Mouse (Mus musculus): ENCODE measurements around the gene Stk17b.

Stk17b gene

DNA sequence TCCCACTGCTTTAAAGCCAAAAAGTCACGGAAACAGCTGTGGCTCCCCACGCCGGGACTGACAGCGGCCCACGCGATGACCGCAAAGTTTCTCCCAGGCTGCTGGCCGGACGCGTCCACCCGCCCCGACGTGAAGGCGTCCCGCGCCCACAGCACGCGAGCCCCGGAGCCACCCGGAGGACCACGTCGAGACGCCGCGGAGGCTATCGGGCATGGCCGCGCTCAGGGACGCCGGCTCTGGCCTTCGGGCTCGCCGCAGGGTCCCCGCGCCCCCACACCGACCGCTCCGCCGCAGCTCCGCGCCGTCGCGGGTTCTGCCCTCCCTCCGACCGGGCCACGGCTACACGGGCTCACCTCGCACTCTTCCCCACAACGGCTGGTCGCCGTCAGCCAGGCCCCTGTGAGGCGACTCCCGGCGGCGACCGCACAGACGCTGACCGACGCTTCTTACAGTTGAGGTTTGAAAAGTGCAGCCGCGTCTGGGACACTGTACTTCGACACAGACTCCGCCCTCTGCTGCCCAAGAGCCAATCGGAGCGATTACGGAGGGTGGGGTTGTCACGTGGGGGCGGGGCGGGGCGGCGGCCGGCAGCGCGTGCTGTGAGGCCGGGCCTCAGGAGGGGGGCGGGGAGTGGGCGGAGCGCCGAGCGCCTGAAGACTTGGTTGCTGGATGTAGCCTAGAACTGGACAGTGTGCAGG lies at the start of gene Stk17b:
TSS of gene Stk17b (minus strand) at position 504 of the 698 bp plus-strand sequence.
- DNase-seq (ENCODE audit: low read depth), result peak; percentile 97

DNA sequence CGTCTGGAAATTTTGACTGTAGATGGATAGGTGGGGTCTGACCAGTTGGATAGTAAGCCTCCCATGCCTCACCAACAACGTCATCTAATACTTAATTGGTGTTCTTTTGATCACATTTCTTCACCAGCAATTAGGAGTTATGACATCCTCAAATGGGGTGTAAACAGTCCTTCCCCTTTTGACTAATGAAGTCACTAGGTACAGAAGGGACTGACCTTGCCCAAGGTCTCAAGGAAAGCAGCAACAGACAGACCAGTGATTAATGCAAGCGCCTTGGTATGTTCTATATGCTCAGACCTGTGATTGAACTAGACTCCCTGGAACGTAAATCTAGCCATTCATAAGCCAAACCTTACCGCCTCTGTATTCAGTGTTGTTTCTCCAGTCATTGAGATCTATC lies 45.3 kb upstream of the Stk17b start:
- DNase-seq (ENCODE audit: low read depth), result no peak

DNA sequence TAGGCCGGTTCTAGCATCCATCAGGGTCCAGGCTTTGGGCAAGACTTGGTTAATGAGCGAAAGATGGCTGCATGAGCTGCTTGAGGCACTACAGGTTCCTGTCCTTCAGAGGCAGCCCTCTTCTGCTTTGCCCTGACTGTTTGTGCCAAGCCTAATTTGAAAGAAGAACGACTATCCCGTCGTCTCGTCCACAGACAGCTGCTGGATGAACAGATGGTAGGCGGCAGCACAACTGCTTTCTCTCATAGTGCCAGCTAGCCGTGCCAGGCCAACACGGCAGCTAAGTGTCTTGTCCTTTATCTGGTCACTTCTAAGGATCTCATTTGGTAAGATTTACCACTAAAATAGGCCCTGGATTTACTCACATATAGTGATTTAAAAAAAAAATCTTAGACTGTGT lies 44.1 kb upstream of the Stk17b start:
- no peak for DNase-seq (ENCODE audit: low read depth)

DNA sequence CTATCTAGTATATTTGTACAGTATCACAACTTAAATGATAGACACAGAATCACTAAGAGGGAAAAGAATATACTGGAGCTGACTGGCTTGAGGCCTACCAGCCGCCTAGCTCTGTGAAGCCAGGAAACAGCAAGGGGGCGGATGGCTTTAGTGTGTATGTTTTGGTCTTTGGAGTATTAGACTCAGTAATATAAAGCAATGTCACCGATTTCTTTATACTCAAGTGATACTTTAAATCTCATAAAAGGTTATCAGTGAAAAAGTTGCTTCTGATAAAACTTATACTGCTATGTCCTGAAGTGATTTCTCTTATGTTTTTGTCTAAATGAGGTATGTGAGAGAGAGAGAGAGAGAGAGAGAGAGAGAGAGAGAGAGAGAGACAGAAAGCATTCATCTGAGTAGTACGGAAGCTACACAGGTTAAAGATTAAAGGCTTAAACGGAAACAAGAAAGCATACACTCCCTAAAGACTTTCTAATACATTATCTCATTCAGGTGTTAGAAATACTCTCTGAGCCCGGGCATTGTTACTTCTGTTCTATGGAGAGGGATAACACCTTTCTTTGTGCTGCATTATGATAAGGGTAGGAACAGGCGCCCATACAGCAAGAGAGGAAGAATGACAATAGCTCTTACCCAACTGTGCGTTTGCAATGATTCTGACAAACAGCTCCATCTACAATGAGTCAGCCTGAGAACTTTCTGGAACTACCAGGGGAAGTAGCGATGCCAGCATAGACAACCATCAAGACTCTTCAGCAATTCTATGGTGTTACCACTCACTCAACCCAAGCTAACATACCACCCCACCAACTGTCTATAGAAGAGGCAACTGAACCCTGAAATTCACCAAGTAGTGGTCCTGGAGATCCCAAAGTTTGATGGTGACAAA lies 39.7 kb upstream of the Stk17b start:
- peak; percentile 69 for DNase-seq (ENCODE audit: low read depth)

DNA sequence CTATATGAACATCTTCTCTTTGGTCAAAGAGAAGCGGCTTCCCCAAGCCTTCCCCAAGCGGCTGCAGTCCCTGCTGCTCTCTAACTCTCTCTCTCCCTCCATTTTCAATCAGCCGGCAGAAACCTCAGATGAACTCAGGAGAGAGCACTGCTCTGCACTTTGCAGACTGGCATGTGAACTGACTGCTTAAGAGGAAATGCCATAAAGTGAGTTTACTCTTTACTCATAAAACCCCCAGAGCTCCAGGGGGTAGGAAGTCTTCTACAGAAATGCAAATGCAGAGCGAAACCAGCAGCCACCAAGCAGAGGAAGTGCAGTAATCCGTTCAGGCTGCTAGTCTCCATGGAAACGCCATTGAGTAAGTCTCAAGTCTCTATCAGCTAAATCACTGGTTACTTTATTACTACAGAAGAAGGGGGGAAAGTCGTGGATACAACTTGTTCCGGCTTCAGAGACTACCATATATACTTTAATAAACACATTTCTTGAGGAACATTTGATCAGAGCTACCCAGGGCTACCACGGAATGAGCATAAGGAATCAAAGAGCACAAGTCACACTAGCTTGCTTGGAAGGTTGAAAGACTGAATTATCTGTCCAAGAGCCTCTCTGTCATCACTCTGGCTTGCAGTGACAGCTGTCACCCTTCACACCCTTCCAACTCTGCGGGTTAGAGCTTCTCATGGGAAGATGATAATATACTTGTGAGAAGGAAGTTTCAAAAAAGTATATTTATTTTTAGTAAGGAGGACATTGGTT lies 38.8 kb upstream of the Stk17b start:
- DNase-seq (ENCODE audit: low read depth), result peak; percentile 84

DNA sequence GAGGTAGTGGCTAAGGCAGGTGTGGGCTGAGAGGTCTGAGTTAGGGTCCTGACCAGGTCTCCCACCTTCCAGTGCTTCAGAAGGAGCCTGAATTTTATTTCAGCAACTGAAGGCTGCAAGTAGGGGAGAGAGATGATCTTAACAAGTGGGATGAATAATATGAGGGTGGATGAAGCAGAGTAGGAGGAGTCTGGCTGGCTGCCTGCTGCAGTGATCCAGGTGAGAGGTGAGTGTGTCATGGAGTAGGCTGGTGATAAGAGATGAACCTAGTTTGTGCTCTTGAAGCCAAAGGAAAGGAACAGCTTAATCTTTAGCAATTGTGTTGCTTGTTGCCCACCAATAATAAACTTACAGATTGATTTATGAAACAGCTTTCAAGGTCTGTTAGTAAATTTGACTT lies 37.0 kb upstream of the Stk17b start:
- no peak for DNase-seq (ENCODE audit: low read depth)

DNA sequence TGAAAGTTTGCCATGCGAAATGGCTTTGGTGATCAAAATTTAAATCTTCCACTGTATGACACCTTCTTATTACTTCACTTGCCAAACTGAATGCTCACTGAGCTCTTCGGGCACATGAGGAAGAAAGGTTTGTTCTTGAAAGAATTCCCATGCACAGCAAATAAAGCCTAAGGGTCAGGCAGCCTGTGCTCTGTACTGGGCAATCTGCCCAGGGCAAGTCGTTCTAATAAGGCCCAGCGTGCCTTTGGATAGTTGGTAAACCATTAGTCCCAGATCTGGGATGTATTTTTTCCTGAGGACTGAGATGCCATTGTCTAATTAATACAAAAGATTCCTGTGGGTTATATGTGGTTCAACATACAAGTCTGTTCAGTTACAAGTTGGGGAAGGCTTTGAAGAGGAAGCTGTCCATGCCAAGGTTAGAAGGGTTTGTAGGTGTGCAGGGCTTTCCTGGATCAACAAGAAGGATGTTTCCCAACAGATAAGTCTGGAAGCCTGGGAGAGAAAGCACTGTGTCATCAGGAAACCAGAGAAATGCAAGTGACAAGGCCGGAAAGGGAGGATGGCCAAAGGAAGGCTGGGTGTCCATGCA lies 35.1 kb upstream of the Stk17b start:
- no peak for DNase-seq (ENCODE audit: low read depth)

DNA sequence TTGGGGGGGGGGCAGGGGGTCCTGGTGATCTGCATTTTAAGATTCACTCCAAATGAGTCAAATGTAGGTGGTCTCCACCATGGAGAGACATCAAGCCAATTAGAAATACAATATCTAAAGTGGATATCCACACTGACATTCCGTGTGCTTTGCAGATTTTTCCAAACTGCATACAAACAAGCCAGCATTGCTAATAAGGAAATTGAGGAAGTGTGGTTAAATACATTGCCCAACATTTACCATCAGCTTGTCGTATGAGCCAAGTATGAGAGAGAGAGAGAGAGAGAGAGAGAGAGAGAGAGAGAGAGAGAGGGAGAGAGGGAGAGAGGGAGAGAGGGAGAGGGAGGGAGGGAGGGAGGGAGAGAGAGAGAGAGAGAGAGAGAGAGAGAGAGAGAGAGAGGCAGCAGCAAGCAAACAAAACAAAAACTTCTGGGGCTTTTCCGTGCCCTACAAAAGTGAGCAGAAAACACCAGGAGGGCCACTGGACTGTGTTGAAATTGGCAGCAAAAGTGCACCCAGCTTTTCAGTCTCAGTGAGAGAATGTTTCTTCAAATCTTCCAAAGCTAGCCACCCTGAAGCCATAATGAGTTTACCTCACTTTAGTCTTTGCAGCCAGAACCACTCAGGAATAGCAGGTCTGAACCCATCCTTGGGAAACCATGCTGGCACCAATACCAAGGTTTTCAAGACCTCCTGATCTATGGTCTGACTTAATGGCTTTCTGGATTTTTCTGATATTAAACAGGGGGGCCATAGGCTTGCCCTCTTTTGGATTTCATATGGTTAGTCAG lies 33.2 kb upstream of the Stk17b start:
- DNase-seq (ENCODE audit: low read depth), result peak; percentile 86

DNA sequence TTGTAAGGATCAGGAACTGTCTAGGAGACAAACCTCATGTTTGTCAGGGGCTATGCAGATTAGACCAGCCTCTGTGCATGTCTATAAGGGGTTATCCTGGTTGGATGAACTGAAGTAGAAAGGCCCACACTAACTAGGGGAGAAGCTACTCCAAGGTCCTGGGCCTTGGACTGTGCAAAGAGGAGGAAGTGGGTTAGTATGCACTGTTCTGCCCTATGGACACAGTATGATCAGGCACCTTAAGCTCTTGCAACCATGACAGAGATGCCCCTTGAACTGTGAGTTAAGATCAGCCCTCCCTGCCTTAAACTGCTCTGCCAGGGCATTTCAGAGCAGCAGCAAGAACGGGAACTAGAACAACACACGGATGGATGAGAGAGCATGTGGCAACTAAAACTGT lies 31.3 kb upstream of the Stk17b start:
- no peak for DNase-seq (ENCODE audit: low read depth)

DNA sequence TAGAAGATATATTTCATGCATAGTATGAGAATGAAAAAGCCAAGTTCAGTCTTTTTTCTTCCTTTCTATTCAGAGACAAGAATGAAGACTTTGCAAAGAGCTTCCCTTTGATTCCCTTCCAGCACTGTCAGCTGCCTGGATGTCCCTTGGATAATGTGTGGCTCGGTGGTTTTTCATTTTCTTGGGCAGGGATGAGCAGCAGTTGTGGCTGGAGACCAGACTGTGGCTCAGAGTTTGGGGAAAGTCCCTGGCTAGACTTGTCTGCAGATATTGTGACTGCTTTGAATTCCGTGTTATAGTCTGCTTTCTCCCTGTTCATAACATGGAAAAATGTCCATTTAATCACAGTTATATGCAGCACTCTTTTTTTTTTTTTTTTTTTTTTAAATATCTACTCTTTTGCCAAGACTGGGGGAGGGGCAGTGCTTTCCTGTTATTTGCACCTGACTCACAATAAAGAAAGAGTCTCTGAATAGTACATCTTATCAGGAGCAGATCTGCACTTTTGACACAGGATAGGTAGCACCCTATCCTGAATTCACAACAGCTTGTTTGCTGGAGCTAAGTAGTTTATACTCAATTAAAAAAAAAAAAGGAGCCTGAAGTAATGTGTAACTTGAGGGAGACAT lies 29.2 kb upstream of the Stk17b start:
- no peak for DNase-seq (ENCODE audit: low read depth)

DNA sequence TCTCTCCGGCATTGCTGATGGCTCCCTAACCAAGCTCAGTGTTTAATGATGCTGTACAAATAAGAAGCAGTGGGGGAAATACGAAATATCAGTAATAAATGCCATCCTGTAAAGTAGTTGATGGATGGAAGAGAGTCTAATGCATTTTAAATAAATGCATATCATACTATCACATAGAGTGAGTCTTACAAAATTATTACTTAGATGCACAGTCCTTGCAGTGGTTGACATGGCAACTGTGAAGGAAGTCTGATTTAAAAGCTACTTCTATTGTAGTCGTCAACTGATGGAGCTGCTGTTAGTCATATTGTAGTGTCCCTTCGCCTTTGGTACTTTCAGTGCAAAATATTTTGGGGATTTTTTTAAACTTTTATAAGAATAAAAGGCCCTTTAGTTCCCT lies 26.9 kb upstream of the Stk17b start:
- DNase-seq (ENCODE audit: low read depth), result no peak

DNA sequence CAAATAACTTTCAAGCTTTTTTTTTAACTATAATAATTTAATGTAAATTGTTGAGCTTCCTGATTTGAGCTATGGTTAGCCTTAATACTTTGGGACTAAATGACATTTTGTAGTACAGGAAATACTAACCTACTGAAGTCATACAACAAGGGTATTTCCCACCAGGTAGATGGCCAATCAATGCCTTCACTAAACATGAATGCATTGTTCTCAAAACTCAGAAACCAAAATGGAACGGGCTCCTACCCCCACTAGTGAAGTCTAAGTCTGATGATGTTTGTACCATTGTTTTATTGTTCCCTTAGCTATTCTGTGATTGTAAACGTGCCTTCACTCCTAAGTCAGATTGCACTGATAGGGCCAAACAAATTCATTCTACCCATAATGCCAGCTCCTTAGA lies 23.2 kb upstream of the Stk17b start:
- DNase-seq (ENCODE audit: low read depth), result no peak

DNA sequence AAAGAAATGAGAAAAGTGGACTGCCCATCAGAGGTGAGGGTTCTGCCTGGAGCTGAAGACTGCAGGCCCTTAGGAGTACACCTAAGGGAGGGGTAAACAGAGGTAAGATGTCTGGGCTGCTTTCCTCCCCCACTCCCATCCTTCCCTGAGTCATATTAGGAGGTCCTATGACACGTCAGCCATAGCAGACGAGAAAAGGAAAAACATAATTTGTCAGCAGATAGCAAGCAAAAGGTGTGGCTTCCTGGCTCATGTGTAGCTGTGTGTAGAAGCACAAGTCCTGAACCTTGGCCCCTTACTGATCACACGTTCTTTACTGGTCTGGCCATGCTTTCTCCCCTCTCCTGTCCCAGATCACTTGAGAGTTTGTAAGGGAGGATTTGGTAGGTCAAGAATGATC lies 12.8 kb upstream of the Stk17b start:
- no peak for DNase-seq (ENCODE audit: low read depth)

DNA sequence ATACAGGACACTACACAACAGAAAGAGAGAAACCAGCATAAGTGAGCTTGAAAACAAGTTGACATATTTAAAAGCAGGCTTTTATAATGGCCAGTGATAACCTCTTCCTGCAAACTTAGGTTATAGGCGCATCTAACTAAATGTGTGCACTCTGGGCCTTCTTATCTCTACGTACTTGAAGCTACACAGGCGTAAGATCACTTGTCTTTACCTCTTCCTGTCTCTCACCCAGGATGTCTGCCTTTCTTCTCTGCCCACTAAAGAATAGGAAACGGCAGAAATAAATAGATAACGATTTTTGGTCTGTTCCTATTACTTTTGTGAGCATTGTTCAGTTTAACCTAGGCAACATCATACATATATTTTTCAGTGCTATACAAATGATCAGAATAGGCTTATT lies 12.1 kb upstream of the Stk17b start:
- no peak for DNase-seq (ENCODE audit: low read depth)

DNA sequence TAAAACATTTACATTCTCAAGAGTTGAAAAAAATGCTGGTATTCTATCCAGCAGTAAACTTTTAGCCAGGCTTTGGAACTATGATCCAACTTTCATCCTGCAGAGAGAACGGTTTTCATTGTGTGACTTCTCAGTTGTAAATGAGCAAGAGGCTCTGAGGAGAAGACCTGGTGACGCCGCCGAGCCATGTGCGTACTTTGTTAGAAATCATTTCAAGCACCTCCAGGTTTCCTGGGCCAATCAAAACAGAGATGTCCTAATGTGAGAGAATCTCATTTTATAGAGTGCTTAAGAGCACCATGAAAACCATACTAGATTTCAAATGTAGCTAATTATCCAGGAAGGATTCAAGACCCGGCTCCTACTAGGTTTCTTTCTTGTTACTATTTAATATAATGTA lies 11.2 kb upstream of the Stk17b start:
- no peak for DNase-seq (ENCODE audit: low read depth)

DNA sequence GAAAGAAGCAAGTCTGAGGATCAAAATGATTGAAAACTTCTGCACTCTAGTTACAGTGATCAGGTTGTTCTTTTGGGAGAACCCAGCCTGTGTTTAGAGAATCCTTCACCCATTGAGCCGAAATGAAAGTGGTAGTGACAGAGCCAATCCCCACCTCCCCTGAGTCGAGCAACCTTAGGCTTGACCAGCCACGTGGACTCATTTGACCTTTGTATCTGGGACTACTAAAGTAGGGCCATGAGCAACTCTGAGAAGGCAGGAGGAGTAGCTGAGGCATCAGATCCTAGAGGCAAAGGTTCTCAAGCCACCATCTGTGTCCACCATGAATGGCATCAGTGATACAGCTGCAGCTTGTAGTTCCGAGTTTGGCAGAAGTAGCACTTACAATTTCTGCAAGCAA lies 10.6 kb upstream of the Stk17b start:
- DNase-seq (ENCODE audit: low read depth), result no peak

DNA sequence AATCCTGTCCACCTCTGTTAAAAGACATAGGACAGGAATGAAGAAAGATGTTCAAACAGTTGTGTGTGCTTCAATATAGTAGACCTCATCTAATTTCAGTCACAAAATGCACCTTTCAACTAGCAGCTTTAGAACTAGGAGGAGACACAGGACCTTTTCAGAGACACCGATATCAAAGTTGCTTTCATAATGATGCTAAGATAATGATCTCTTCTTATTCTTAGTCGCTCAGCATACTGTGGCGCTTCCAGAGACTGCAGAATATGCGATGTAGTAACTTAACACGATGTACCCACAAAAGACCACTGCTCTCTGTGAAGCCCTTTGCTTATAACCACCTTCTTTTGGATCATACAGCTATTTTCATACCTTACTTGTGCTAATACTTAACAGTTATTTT lies 10.1 kb upstream of the Stk17b start:
- no peak for DNase-seq (ENCODE audit: low read depth)

DNA sequence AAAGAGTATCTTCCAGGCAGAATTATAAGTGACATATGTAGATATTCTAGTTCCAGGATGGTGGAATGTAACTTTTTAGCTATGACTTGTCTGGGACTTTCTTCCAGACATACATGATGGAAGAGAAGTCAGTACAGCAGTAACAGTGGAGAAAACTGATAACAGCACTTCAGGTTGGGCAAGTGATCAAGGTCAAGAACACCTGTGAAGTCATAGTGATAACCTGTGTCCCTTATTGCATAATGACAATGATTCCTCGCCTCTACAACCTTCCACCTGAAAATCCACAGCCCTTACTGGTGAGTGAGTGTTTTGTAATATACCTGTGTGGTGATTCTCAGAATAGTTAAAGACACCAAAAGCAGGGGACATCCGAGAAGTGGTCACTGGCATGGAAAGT lies 9.3 kb upstream of the Stk17b start:
- DNase-seq (ENCODE audit: low read depth), result no peak

DNA sequence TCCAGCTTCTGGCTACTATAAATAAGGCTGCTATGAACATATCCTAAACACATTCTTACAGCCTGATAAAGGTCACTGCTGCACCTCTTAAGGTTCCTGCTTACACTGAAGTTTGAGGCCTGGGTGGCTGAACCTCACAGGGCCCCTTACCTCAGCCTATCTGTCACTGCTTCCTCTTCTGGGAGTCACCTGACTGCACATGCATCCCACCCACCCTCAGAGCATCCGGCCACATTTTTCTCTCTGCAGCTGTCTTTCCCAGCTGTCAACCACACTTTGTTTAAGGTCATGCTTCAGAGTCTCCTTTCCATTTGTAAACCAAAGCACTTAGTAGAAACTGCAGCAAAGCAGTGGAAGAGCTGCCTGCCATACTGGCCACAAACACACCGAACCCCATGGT lies 6.3 kb upstream of the Stk17b start:
- no peak for DNase-seq (ENCODE audit: low read depth)

DNA sequence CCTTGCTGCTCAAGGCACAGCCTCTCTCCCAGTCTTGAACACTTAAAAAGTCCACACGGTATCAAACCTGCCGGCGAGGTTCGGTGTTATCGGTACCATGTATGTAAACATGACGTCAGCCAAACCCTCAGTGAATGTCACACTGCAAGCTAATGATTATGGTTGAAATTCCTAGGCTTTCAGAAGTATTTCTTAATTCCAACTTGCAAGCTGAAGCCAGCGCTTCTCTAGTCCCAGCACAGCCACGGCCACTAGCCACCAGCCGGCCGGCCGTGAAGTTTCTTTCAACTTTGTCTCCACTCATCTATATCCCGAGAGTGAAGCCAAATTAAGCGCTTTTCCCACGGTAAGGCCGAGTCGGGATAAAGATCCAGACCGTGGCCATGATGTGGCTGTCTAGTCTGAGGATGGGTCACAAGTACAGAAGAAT lies 718 bp downstream of the Stk17b start:
- peak; percentile 74 for DNase-seq (ENCODE audit: low read depth)

DNA sequence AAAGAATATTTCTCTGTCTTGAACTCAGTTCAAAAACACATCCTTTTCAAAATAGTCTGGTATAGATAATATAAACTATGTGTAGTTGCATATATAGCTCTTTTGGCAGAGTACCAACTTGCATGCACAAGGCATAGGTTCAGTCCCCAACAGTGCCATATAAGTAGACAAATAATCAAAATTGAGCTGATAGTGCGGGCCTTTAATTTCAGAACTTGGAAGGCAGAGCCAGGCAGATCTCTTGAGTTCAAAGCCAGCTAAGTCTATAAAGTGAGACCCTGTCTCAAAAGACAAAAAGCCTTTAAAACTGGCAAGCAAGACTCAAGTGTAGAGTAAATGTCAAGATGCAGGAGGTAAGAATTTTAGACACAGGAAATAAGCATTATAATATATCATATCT lies 2.1 kb downstream of the Stk17b start:
- DNase-seq (ENCODE audit: low read depth), result peak; percentile 29
